Mouse (Mus musculus) kidney, postnatal 10 days (tissue): ENCODE results near the gene Gm7145.
"Not testable (repeated sequence)": the region's sequence is repeated elsewhere in the genome, so short reads cannot be mapped to it uniquely, and the experiment has no call there.

Experiments
- DNase-seq: peaks from one replicate; pipeline ENCODE4 v3.0.0; 2021; ENCODE audit warnings: mixed read lengths

Gene Gm7145

GRCm38 (mm10) chr1:117965639-117966038 lies at the start of gene Gm7145:
Gene Gm7145, plus strand, starts transcription at chr1:117965939.
- DNase-seq = no peak

- not testable (repeated sequence) for DNase-seq
These were observed 38.0 kb upstream of the Gm7145 start, which contains the start of gene Gm28168 for GRCm38 (mm10) chr1:117927715-117928114. Gene Gm28168, plus strand, starts transcription at chr1:117928015.

GRCm38 (mm10) chr1:118003876-118004275 lies 38.1 kb downstream of the Gm7145 start:
- not testable (repeated sequence) for DNase-seq

- DNase-seq = not testable (repeated sequence)
These were observed 47.0 kb downstream of the Gm7145 start for GRCm38 (mm10) chr1:118012736-118013135.
